Mouse (Mus musculus): ENCODE measurements at regions not wholly inside any gene's neighbourhood (a gene's known extent, or its start where the extent isn't known, plus 50 kb on each side); places are given as distances from the start of the nearest gene placed in this dataset.

DNA sequence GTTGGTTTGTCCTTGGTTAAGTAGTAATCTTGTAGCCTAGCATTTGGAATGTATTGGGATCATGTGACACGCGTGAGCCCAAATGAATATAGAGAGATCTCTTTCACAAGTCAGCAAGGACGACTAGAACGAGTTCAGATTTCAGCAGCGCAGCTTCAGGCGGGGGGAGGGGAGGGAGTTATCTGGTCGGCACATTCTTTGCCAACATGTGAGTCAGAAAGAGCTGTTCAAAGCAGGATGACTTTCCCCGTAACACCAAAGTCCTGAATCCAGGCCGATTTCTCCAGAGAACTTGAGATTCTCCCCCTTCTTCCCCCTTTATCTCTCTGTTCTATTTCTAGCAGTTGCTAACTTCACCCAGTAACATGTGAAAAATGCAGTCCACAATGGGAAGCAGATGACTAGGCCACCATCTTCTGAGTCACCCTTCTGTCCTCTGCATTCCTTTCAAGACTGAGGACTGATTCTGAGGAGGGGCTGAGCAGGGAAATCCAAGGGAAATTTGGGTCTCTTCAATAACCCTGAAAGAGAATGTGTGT lies 155.1 kb downstream of the En1 start:
- 75% methylated on average over 9 of the region's 9 CpGs for WGBS
- Histone ChIP-seq H3K9me3 (ENCODE audit: control insufficient read depth, low read length) (no peaks in the 10 kb centered on the region), H3K27me3 (ENCODE audit: control insufficient read depth, insufficient read depth, low read length) (no peaks in the 10 kb centered on the region)

DNA sequence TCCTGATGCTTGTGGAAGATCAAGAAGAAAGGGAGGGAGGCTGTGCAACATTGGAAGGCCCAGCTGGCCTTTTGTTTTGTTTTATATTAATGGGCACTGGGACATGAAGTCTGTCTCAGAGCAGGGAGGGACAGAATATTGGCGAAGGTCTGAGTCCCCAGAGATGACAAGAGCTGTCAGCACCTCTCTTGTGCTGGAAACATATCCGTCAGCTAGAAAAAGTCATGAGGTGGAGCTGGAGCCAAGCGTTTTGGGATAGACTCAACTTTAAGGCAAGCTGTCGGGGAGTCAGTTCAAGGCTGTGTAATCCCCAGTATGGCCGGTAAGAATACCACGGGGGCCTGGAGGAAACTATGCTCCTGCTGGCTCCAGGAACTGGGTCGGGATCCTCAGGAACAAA lies 156.0 kb downstream of the En1 start:
- WGBS, result 68% methylated on average over 7 of the region's 7 CpGs
- Histone ChIP-seq H3K4me1 (ENCODE audit: control insufficient read depth, insufficient read depth, low read length) (no peaks in the 10 kb centered on the region), H3K36me3 (ENCODE audit: control insufficient read depth, insufficient read depth, low read length) (no peaks in the 10 kb centered on the region), H3K4me3 (ENCODE audit: low read depth, low read length) (no peak overlapping the region), H3K9me3 (ENCODE audit: control insufficient read depth, low read length) (no peaks in the 10 kb centered on the region), H3K9ac (replicated peaks; ENCODE audit: low read depth, low read length) (no peak overlapping the region), H3K27ac (ENCODE audit: low read depth, low read length) (no peak overlapping the region), H3K27me3 (ENCODE audit: control insufficient read depth, insufficient read depth, low read length) (no peaks in the 10 kb centered on the region), H3K4me2 (ENCODE audit: low read depth, low read length) (no peak overlapping the region)
- ATAC-seq (ENCODE audit: low read depth), result no peak

More for the DNA sequence above, 155.1 kb downstream of the En1 start:
- ATAC-seq (ENCODE audit: low read depth), result no peak
- H3K4me2 ChIP-seq (ENCODE audit: low read depth, low read length), result no peak overlapping the region
- no peaks in the 10 kb centered on the region for H3K36me3 ChIP-seq (ENCODE audit: control insufficient read depth, insufficient read depth, low read length)
- H3K4me3 ChIP-seq (ENCODE audit: low read depth, low read length), result no peak overlapping the region
- no peak overlapping the region for H3K9ac ChIP-seq (replicated peaks; ENCODE audit: low read depth, low read length)
- no peaks in the 10 kb centered on the region for H3K4me1 ChIP-seq (ENCODE audit: control insufficient read depth, insufficient read depth, low read length)
- H3K27ac ChIP-seq (ENCODE audit: low read depth, low read length), result no peak overlapping the region

- no peak overlapping the region for H3K27ac ChIP-seq (ENCODE audit: low read depth, low read length)
- no peaks in the 10 kb centered on the region for H3K4me1 ChIP-seq (ENCODE audit: control insufficient read depth, insufficient read depth, low read length)
- H3K36me3 ChIP-seq (ENCODE audit: control insufficient read depth, insufficient read depth, low read length), result no peaks in the 10 kb centered on the region
- no peak overlapping the region for H3K9ac ChIP-seq (replicated peaks; ENCODE audit: low read depth, low read length)
- H3K27me3 ChIP-seq (ENCODE audit: control insufficient read depth, insufficient read depth, low read length), result no peaks in the 10 kb centered on the region
- ATAC-seq (ENCODE audit: low read depth), result no peak
- no peaks in the 10 kb centered on the region for H3K9me3 ChIP-seq (ENCODE audit: control insufficient read depth, low read length)
- no peak overlapping the region for H3K4me3 ChIP-seq (ENCODE audit: low read depth, low read length)
- no peak overlapping the region for H3K4me2 ChIP-seq (ENCODE audit: low read depth, low read length)
- 80% methylated on average over 5 of the region's 5 CpGs for WGBS
Observed at GRCm38 (mm10) chr1:120758762-120759161, 156.5 kb downstream of the En1 start.

DNA sequence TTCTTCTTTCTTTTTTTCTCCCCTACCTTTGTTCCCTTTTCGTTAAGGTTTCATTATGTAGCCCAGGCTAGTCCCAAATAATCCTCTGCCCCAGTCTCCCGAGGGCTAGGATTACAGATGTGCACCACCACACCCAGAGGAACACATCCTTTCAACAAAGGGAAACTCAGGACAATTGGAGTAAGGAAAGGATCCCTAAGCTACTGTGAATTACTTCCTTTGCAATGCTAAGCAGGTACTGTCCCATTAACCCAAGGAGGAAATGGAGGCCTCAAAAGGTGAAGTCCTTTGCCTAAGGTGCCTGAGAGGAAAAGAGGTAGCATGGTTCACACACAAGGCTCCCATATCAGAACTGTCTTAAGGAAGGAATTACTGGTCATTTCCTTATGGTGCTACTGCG lies 157.2 kb downstream of the En1 start:
- no peak overlapping the region for H3K4me3 ChIP-seq (ENCODE audit: low read depth, low read length)
- 75% methylated on average over 3 of the region's 3 CpGs for WGBS
- no peak overlapping the region for H3K27ac ChIP-seq (ENCODE audit: low read depth, low read length)
- no peaks in the 10 kb centered on the region for H3K27me3 ChIP-seq (ENCODE audit: control insufficient read depth, insufficient read depth, low read length)
- no peak overlapping the region for H3K9ac ChIP-seq (replicated peaks; ENCODE audit: low read depth, low read length)
- no peaks in the 10 kb centered on the region for H3K36me3 ChIP-seq (ENCODE audit: control insufficient read depth, insufficient read depth, low read length)
- no peak overlapping the region for H3K4me2 ChIP-seq (ENCODE audit: low read depth, low read length)
- no peaks in the 10 kb centered on the region for H3K9me3 ChIP-seq (ENCODE audit: control insufficient read depth, low read length)
- no peaks in the 10 kb centered on the region for H3K4me1 ChIP-seq (ENCODE audit: control insufficient read depth, insufficient read depth, low read length)
- no peak for ATAC-seq (ENCODE audit: low read depth)

DNA sequence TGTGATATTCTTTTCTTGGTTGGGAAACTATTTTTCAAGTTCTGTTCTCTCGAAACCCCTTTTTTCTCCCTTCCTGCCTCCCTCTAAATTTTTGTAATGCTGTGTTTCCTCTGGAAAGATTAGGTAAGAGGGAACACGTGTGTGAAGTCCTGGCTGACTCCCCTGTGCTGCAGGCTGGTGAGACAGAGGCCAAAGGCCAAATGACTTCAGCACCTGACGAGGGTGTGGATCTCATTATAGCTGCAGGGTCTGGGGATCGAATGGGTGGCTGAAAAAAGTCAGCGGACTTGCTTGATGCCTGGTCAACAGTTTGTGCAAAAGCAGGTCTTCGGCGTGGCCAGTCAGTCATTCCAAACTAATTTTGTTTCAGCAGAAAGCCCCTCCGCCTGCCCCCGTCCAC lies 159.1 kb downstream of the En1 start:
- H3K4me3 ChIP-seq (ENCODE audit: low read depth, low read length), result no peak overlapping the region
- 75% methylated on average over 9 of the region's 9 CpGs for WGBS

GRCm38 (mm10) chr1:120762498-120762897 lies 160.3 kb downstream of the En1 start:
- Histone ChIP-seq H3K27me3 (ENCODE audit: control insufficient read depth, insufficient read depth, low read length) (no peaks in the 10 kb centered on the region), H3K4me2 (ENCODE audit: low read depth, low read length) (no peak overlapping the region), H3K36me3 (ENCODE audit: control insufficient read depth, insufficient read depth, low read length) (no peaks in the 10 kb centered on the region), H3K4me1 (ENCODE audit: control insufficient read depth, insufficient read depth, low read length) (no peaks in the 10 kb centered on the region), H3K4me3 (ENCODE audit: low read depth, low read length) (no peak overlapping the region), H3K27ac (ENCODE audit: low read depth, low read length) (no peak overlapping the region), H3K9me3 (ENCODE audit: control insufficient read depth, low read length) (no peaks in the 10 kb centered on the region), H3K9ac (replicated peaks; ENCODE audit: low read depth, low read length) (no peak overlapping the region)
- no peak for ATAC-seq (ENCODE audit: low read depth)
- 88% methylated on average over 2 of the region's 2 CpGs for WGBS

More for the DNA sequence above, 159.1 kb downstream of the En1 start:
- H3K4me1 ChIP-seq (ENCODE audit: control insufficient read depth, insufficient read depth, low read length), result no peaks in the 10 kb centered on the region
- no peak overlapping the region for H3K27ac ChIP-seq (ENCODE audit: low read depth, low read length)
- no peaks in the 10 kb centered on the region for H3K27me3 ChIP-seq (ENCODE audit: control insufficient read depth, insufficient read depth, low read length)
- no peak for ATAC-seq (ENCODE audit: low read depth)
- H3K36me3 ChIP-seq (ENCODE audit: control insufficient read depth, insufficient read depth, low read length), result no peaks in the 10 kb centered on the region
- H3K9me3 ChIP-seq (ENCODE audit: control insufficient read depth, low read length), result no peaks in the 10 kb centered on the region
- no peak overlapping the region for H3K4me2 ChIP-seq (ENCODE audit: low read depth, low read length)
- H3K9ac ChIP-seq (replicated peaks; ENCODE audit: low read depth, low read length), result no peak overlapping the region

GRCm38 (mm10) chr1:120762921-120763595 lies 160.8 kb downstream of the En1 start:
- Histone ChIP-seq H3K9me3 (ENCODE audit: control insufficient read depth, low read length) (no peaks in the 10 kb centered on the region), H3K4me2 (ENCODE audit: low read depth, low read length) (no peak overlapping the region), H3K9ac (replicated peaks; ENCODE audit: low read depth, low read length) (no peak overlapping the region), H3K4me1 (ENCODE audit: control insufficient read depth, insufficient read depth, low read length) (no peaks in the 10 kb centered on the region), H3K27ac (ENCODE audit: low read depth, low read length) (no peak overlapping the region), H3K27me3 (ENCODE audit: control insufficient read depth, insufficient read depth, low read length) (no peaks in the 10 kb centered on the region), H3K4me3 (ENCODE audit: low read depth, low read length) (no peak overlapping the region), H3K36me3 (ENCODE audit: control insufficient read depth, insufficient read depth, low read length) (no peaks in the 10 kb centered on the region)
- ATAC-seq (ENCODE audit: low read depth), result no peak
- WGBS, result 45% methylated on average over 4 of the region's 4 CpGs

DNA sequence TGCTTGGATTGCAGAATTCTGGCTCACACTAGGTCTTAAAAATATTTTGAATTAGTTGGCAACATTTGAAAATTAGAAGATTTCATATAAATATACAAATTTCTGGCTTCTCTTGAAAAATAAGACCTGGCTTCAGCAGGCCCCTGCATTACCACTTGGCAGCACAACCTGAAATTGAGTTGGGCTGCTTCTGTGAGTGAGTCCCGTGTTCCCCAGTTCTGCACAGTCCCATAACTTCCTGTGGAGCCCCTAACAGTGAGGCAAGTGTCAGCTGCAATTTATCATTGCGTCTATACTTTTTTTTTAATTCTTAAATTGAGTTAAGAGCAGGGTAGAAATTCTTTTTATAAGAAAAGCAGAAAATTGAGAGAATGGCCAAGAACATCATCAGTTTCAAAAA lies 164.8 kb downstream of the En1 start:
- Histone ChIP-seq H3K4me1 (ENCODE audit: control insufficient read depth, insufficient read depth, low read length) (no peaks in the 10 kb centered on the region), H3K36me3 (ENCODE audit: control insufficient read depth, insufficient read depth, low read length) (no peaks in the 10 kb centered on the region), H3K27ac (ENCODE audit: low read depth, low read length) (no peak overlapping the region), H3K4me2 (ENCODE audit: low read depth, low read length) (no peak overlapping the region), H3K9ac (replicated peaks; ENCODE audit: low read depth, low read length) (no peak overlapping the region), H3K27me3 (ENCODE audit: control insufficient read depth, insufficient read depth, low read length) (no peaks in the 10 kb centered on the region), H3K9me3 (ENCODE audit: control insufficient read depth, low read length) (no peaks in the 10 kb centered on the region), H3K4me3 (ENCODE audit: low read depth, low read length) (no peak overlapping the region)
- 79% methylated on average over 2 of the region's 2 CpGs for WGBS
- ATAC-seq (ENCODE audit: low read depth), result no peak

GRCm38 (mm10) chr1:120771269-120771668 lies 169.1 kb downstream of the En1 start:
- no peaks in the 10 kb centered on the region for H3K36me3 ChIP-seq (ENCODE audit: control insufficient read depth, insufficient read depth, low read length)
- WGBS, result 3% methylated on average over 2 of the region's 2 CpGs
- H3K9me3 ChIP-seq (ENCODE audit: control insufficient read depth, low read length), result no peaks in the 10 kb centered on the region
- no peaks in the 10 kb centered on the region for H3K4me1 ChIP-seq (ENCODE audit: control insufficient read depth, insufficient read depth, low read length)
- no peak overlapping the region for H3K4me3 ChIP-seq (ENCODE audit: low read depth, low read length)
- no peak overlapping the region for H3K9ac ChIP-seq (replicated peaks; ENCODE audit: low read depth, low read length)
- no peak overlapping the region for H3K27ac ChIP-seq (ENCODE audit: low read depth, low read length)
- ATAC-seq (ENCODE audit: low read depth), result no peak
- no peaks in the 10 kb centered on the region for H3K27me3 ChIP-seq (ENCODE audit: control insufficient read depth, insufficient read depth, low read length)
- no peak overlapping the region for H3K4me2 ChIP-seq (ENCODE audit: low read depth, low read length)

Data from neural tube, embryonic 14.5 days (tissue).